Mouse (Mus musculus): ENCODE data around the gene Lrrc9.
A peak's percentile ranks its signal among the peaks of the same experiment; 100 is the strongest.

The Lrrc9 gene

DNA sequence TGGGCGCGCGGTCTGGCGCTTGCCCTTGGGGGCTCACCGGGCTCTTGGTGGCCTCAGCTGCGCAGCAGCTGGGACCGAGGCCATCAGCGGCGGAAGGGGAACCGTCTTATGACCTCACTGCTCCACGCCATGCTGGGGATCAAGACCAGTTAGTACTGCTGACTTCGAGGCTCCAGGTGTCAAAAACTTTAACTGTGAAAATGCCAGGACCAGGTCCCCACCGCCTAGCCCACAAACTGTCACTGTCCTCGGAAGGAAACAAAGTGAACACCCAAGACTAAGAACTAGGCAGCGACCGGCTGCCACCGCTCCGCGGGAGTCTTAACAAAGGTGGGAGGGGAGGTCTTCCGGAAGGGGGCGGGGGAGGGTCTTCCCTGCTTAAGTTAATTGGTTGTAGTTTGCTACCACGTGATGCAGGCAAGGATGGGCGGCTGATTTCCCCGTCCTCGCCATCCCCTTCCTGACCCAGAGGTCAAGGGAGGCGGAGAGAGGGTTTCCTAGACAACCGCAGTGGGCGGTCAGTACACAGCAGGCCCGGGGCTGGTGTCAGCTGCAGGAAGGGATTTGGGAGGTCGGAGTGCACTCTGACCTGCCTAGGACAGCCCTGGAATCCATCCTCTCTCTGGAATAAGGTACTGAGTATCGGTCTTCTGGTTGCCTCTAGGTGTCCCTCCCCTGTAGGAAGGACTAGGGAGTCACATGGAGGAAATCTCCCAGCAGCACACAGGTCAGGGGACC, at the start of gene Lrrc9:
TSS of gene Lrrc9 (plus strand) at position 28 of the 738 bp plus-strand sequence.
- DNase-seq, result peak; percentile 60

DNA sequence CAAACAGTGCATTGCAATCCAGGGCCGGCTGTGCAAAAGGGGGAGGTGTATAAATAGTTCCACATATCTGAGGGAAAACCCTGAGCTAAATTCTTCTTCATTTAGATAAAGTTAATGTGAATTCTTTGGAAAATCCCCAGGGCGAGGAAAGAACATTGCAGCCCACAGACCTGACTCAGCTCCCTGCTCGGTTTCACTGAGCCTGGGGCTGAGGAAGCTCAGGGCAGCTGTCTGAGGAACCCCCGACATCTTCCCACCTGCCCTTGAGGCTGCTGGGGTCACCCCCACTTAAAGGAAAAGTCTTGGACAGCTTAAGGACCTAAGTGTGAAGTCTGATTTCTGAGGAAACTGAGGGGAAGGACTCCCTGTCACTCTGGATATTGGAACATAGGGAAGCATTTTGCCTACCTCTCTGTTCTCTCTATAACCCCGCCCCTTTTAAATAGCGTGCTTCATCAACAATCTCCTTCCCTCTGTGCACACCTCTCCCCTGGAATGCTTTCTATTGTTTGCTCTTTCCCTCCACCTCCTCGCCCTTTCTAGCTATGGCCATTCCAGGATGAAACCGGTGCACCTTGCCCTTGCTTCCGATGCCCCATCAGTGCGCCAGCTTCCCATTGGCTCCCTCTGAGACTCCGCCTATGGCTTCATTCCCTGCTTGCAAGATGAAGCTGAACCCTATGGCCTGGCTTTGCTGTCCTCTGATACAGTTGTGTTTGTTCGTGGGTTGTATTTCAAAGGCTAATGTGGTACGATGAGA, 48.4 kb upstream of the Lrrc9 start:
- no peak for DNase-seq

- DNase-seq, result no peak
Measured at GRCm38 (mm10) chr12:72405031-72405430, 36.6 kb upstream of the Lrrc9 start.

DNA sequence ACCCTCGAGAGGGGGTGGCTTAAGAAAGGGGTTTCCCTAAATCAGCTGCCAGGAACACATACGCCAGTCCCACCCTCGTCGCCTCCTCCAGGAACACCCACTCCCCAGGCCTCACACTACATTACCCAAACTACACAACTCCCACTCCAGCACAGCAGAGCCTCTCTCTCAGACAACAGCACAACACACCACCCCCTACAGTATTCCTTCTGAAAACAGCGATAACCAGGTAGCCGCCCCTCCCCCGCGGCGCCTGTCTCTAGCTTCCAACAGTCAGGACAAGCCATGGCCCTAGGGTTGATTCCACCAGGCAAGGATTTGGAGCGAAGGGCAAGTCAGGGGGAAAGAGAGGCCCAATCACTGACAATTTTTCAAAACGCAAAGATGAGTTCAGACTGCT, 34.5 kb upstream of the Lrrc9 start:
- DNase-seq, result no peak

DNA sequence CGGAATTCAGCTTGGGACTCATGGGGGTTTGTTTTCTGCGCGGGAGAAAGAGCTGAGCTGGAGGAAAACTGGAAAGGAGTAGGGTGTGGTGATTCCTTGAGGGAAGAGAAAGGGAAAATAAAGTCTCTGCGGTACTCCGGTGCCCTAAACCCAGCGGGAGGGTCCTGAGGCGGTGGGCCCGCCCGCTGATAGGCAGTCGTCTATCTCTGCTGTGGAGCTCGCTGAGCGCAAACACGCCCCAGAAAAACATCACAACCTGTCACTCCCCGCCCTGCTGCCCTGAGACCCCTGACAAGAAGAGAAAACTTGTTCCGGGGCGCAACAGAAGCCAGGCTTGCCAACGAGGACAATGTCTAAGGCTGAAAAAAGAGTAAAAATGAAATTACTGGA, 34.0 kb upstream of the Lrrc9 start:
- no peak for DNase-seq

GRCm38 (mm10) chr12:72408111-72408891, 33.4 kb upstream of the Lrrc9 start:
- DNase-seq, result peak; percentile 17

DNA sequence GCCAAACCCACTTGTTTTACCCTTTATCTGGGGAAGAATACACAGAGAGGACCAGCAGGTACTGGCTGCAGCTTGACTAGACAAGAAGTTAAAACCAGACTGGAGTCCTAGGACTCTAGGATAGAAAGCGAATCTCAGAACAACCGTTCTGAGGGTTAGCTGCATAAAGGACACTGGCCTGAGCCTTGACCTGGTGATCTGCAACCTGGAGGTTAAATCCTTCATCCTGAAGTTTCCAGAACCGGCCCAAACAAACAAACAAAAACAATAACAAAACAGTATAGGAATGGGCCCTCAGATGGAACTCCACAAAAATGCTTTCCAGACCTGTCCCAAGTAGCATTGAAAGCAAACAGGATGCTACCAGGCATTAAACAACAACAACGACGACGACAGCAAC, 32.7 kb upstream of the Lrrc9 start, which contains the start of gene Rtn1:
TSS of gene Rtn1 (minus strand) at position 101 of the 400 bp plus-strand sequence.
- no peak for DNase-seq

- no peak for DNase-seq
Measured at GRCm38 (mm10) chr12:72417762-72418161, 23.9 kb upstream of the Lrrc9 start.

- no peak for DNase-seq
Measured at GRCm38 (mm10) chr12:72422681-72423080, 19.0 kb upstream of the Lrrc9 start.

- DNase-seq, result peak; percentile 68
Measured at GRCm38 (mm10) chr12:72427722-72428126, 13.9 kb upstream of the Lrrc9 start.

DNA sequence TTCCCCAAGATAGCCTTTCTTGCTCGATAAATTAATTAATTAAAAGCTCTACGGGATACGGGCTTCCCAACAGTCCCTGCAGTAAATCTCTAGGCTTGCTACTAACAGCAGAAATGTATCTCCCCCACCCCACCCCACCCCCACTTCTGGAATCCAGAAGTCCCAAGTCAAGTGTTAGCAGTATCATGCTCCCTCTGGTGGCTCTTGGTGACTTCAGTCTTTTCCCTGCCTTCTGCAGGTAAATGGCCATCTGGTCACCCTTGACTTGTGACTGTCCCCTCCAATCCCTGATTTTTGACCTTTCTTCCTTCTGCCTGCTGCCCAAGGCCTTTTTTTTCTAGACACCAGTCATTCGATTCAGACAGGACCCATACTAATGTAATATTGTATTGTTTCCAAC, 9.5 kb upstream of the Lrrc9 start:
- no peak for DNase-seq

DNA sequence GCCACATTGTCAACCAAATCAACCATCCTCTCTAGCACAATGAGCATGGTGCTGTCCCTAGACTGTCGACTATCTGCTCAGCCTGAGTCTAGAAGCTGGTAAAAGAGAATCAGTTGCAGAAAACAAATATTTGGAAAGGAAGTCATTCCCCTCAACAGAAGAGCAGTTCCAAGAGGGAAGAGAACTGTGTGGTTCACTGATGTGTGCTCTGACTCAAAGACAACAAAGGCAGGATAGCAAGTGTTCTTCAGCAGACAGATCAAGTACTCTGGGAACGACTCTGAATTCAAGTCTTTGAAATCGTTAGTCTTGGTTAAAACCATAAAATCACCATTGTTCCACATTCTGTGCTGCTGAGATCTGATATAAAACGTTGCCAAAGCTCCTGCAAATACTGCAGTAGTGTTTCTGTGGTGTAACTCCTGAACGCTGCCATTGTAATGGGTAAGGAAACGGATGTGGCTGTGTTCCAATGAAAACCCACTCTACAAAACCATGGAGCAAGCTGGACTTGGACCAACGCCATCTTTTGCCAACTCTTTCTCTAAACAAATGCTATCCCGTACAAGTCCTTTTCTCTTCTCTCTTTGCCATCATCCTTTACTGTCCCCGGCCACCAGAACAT, 8.3 kb upstream of the Lrrc9 start:
- DNase-seq, result no peak

DNA sequence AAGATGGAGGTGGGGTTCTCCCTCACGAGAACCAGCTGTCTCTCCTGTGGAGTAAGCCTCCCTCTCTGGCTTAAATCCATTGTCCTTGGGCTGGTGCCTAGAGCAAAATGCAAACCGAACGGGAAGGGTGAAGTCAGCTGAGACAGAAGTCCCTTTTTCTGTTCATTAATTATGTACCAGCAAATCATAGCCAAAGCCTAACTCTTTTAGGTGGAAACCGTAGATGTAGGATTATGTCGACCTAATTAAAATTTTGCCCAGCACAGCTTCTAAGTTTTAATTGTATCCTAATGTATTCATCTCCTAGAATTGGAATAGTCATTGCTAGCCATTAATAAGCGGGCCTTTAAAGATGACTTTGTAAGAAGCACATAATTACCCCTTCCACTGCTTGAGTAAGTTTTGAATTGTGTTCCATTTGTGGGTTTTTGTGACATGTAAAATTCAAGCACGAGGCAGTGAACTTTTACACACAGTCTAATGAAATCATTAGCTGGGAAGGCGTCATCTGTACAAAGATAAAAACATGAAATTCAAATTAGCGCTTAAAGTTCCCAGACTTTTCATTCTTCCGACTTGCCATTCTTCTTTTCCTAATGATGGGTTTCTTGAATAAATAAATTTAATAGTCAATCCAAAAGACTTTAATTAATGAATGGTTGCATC, 3.9 kb upstream of the Lrrc9 start:
- no peak for DNase-seq

GRCm38 (mm10) chr12:72438961-72439480, 2.6 kb upstream of the Lrrc9 start:
- DNase-seq, result no peak

DNA sequence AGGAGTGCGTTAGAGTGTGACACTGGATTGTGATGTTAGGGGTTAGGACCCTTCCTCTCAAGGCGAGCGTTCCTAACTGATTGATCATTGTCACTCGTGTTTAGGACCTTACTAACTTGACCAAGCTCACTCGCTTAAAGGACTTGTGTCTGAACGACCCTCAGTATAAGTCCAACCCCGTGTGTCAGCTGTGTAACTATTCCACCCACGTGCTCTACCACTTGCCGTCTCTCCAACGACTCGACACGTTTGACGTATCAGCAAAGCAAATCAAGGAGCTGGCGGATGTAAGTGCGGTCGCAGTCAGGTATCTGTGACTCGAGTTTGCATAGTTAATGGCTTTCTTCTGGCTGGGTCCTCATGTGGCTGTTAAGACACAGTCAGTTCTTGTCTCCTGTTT, 12.3 kb downstream of the Lrrc9 start:
- no peak for DNase-seq

GRCm38 (mm10) chr12:72461191-72461893, 19.7 kb downstream of the Lrrc9 start:
- DNase-seq, result no peak

DNA sequence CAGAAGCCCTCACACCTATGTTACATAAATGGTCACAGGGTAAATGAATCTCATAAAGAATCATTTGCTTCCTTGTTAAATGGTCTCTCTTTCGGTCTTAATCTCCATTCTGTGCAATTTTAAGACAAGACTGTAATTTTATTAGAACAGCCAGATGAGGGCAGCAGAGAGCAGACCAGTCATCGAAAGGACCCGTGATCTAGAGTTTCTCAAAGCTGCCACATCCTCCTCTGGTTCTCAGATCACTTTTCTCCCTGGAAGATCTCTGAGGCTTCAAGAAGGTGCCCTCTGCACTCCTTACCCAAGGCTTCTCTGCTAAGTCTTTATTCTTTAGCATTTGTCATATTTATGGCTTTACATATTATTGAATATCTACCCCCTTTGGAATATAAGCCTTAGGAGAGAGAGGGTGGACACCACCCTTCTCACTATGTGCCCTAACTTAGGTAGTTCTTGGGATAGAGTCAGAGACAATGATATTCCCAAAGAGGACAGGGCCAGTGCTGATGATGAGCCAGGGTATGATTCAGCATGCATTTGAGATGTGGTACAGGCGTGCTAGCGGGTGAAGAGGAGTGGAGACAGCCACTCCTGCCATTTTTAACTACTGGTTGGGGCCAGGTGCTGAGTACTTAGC, 20.3 kb downstream of the Lrrc9 start:
- peak; percentile 63 for DNase-seq

GRCm38 (mm10) chr12:72465826-72466501, 24.3 kb downstream of the Lrrc9 start:
- DNase-seq, result no peak

- no peak for DNase-seq
Measured at GRCm38 (mm10) chr12:72467269-72467668, 25.6 kb downstream of the Lrrc9 start.

- no peak for DNase-seq
Measured at GRCm38 (mm10) chr12:72467789-72468188, 26.1 kb downstream of the Lrrc9 start.
